Mouse (Mus musculus): ENCODE results near the gene Gm26897. TPM values are rescaled to one million over a fixed set of nuclear protein-coding genes. Genes with fewer than 3 reads are reported as not detected.

The Gm26897 gene
- polyA plus RNA-seq, 1 experiment from 2014 or later, result not detected

- H3K4me2 ChIP-seq (replicated peaks; ENCODE audit: low read depth, low read length), result no peak overlapping the region
- H3K9ac ChIP-seq (replicated peaks; ENCODE audit: low read length), result no peak overlapping the region
- no peak for ATAC-seq (ENCODE audit: low FRiP score, low TSS enrichment)
- H3K36me3 ChIP-seq (ENCODE audit: insufficient read depth, low read length), result no peaks in the 10 kb centered on the region
- WGBS, result 84% methylated on average over 15 of the region's 15 CpGs
- H3K27ac ChIP-seq (ENCODE audit: low read length), result no peak overlapping the region
- H3K9me3 ChIP-seq (ENCODE audit: low read length), result no peaks in the 10 kb centered on the region
- no peak overlapping the region for H3K4me3 ChIP-seq (ENCODE audit: low read length)
- H3K27me3 ChIP-seq (ENCODE audit: insufficient read depth, low read length), result peaks cover 9% of the 10 kb centered on the region; the same call in 1 of the 2 replicates
- H3K4me1 ChIP-seq (ENCODE audit: insufficient read depth, low read length), result peaks cover 28% of the 10 kb centered on the region
Observed at GRCm38 (mm10) chr5:111765671-111766290, 32.1 kb downstream of the Gm26897 start.

- H3K27me3 ChIP-seq (ENCODE audit: insufficient read depth, low read length), result peaks cover 9% of the 10 kb centered on the region; the same call in 1 of the 2 replicates
- H3K27ac ChIP-seq (ENCODE audit: low read length), result no peak overlapping the region
- H3K36me3 ChIP-seq (ENCODE audit: insufficient read depth, low read length), result no peaks in the 10 kb centered on the region
- WGBS, result 79% methylated on average over 4 of the region's 4 CpGs
- H3K9me3 ChIP-seq (ENCODE audit: low read length), result no peaks in the 10 kb centered on the region
- H3K4me3 ChIP-seq (ENCODE audit: low read length), result no peak overlapping the region
- H3K4me1 ChIP-seq (ENCODE audit: insufficient read depth, low read length), result peaks cover 21% of the 10 kb centered on the region
- ATAC-seq (ENCODE audit: low FRiP score, low TSS enrichment), result no peak
- no peak overlapping the region for H3K9ac ChIP-seq (replicated peaks; ENCODE audit: low read length)
- H3K4me2 ChIP-seq (replicated peaks; ENCODE audit: low read depth, low read length), result no peak overlapping the region
Observed at GRCm38 (mm10) chr5:111766696-111767095, 33.0 kb downstream of the Gm26897 start.

- no peaks in the 10 kb centered on the region for H3K27me3 ChIP-seq (ENCODE audit: insufficient read depth, low read length)
- H3K9me3 ChIP-seq (ENCODE audit: low read length), result no peaks in the 10 kb centered on the region
- no peaks in the 10 kb centered on the region for H3K36me3 ChIP-seq (ENCODE audit: insufficient read depth, low read length)
- peak overlapping the region; percentile 58 for H3K27ac ChIP-seq (ENCODE audit: low read length)
- peak; percentile 94 for ATAC-seq (ENCODE audit: low FRiP score, low TSS enrichment)
- H3K9ac ChIP-seq (replicated peaks; ENCODE audit: low read length), result 0 out of 2 replicates have a peak overlapping the region, but pooled peaks have one; percentile 14
- H3K4me2 ChIP-seq (replicated peaks; ENCODE audit: low read depth, low read length), result peak overlapping the region; percentile 34
- H3K4me1 ChIP-seq (ENCODE audit: insufficient read depth, low read length), result peaks cover 30% of the 10 kb centered on the region
- H3K4me3 ChIP-seq (ENCODE audit: low read length), result no peak overlapping the region
- WGBS, result 2% methylated on average over 15 of the region's 15 CpGs
Observed at GRCm38 (mm10) chr5:111770266-111770665, 36.5 kb downstream of the Gm26897 start.

GRCm38 (mm10) chr5:111772127-111772526 is 38.4 kb downstream of the Gm26897 start:
- Histone ChIP-seq H3K4me2 (replicated peaks; ENCODE audit: low read depth, low read length) (no peak overlapping the region), H3K9ac (replicated peaks; ENCODE audit: low read length) (no peak overlapping the region), H3K36me3 (ENCODE audit: insufficient read depth, low read length) (no peaks in the 10 kb centered on the region), H3K4me1 (ENCODE audit: insufficient read depth, low read length) (peaks cover 30% of the 10 kb centered on the region), H3K9me3 (ENCODE audit: low read length) (no peaks in the 10 kb centered on the region), H3K4me3 (ENCODE audit: low read length) (no peak overlapping the region), H3K27me3 (ENCODE audit: insufficient read depth, low read length) (no peaks in the 10 kb centered on the region), H3K27ac (ENCODE audit: low read length) (peak overlapping the region; percentile 76; the same call in 1 of the 2 replicates)
- no peak for ATAC-seq (ENCODE audit: low FRiP score, low TSS enrichment)
- 8% methylated on average over 8 of the region's 8 CpGs for WGBS

- no peaks in the 10 kb centered on the region for H3K9me3 ChIP-seq (ENCODE audit: low read length)
- H3K4me3 ChIP-seq (ENCODE audit: low read length), result no peak overlapping the region
- H3K27ac ChIP-seq (ENCODE audit: low read length), result peak overlapping the region; percentile 76
- no peaks in the 10 kb centered on the region for H3K27me3 ChIP-seq (ENCODE audit: insufficient read depth, low read length)
- no peaks in the 10 kb centered on the region for H3K36me3 ChIP-seq (ENCODE audit: insufficient read depth, low read length)
- H3K4me2 ChIP-seq (replicated peaks; ENCODE audit: low read depth, low read length), result no peak overlapping the region
- ATAC-seq (ENCODE audit: low FRiP score, low TSS enrichment), result 0 out of 2 replicates have a peak, but pooled peaks have one; percentile 24
- H3K9ac ChIP-seq (replicated peaks; ENCODE audit: low read length), result 0 out of 2 replicates have a peak overlapping the region, but pooled peaks have one; percentile 25
- H3K4me1 ChIP-seq (ENCODE audit: insufficient read depth, low read length), result peaks cover 30% of the 10 kb centered on the region
- WGBS, result 24% methylated on average over 13 of the region's 13 CpGs
Observed at GRCm38 (mm10) chr5:111772591-111773406, 39.1 kb downstream of the Gm26897 start.

- no peak overlapping the region for H3K9ac ChIP-seq (replicated peaks; ENCODE audit: low read length)
- no peaks in the 10 kb centered on the region for H3K36me3 ChIP-seq (ENCODE audit: insufficient read depth, low read length)
- ATAC-seq (ENCODE audit: low FRiP score, low TSS enrichment), result no peak
- H3K27ac ChIP-seq (ENCODE audit: low read length), result peak overlapping the region; percentile 76
- WGBS, result 67% methylated on average over 5 of the region's 5 CpGs
- H3K4me1 ChIP-seq (ENCODE audit: insufficient read depth, low read length), result peaks cover 30% of the 10 kb centered on the region
- H3K27me3 ChIP-seq (ENCODE audit: insufficient read depth, low read length), result no peaks in the 10 kb centered on the region
- no peaks in the 10 kb centered on the region for H3K9me3 ChIP-seq (ENCODE audit: low read length)
- no peak overlapping the region for H3K4me3 ChIP-seq (ENCODE audit: low read length)
- no peak overlapping the region for H3K4me2 ChIP-seq (replicated peaks; ENCODE audit: low read depth, low read length)
Observed at GRCm38 (mm10) chr5:111773407-111773733, 39.6 kb downstream of the Gm26897 start.

- Histone ChIP-seq H3K27ac (ENCODE audit: low read length) (no peak overlapping the region), H3K9me3 (ENCODE audit: low read length) (no peaks in the 10 kb centered on the region), H3K4me2 (replicated peaks; ENCODE audit: low read depth, low read length) (no peak overlapping the region), H3K4me1 (ENCODE audit: insufficient read depth, low read length) (peaks cover 17% of the 10 kb centered on the region), H3K36me3 (ENCODE audit: insufficient read depth, low read length) (no peaks in the 10 kb centered on the region), H3K4me3 (ENCODE audit: low read length) (no peak overlapping the region), H3K27me3 (ENCODE audit: insufficient read depth, low read length) (no peaks in the 10 kb centered on the region), H3K9ac (replicated peaks; ENCODE audit: low read length) (no peak overlapping the region)
- ATAC-seq (ENCODE audit: low FRiP score, low TSS enrichment), result no peak
- WGBS, result 76% methylated on average over 6 of the region's 6 CpGs
Observed at GRCm38 (mm10) chr5:111776246-111776645, 42.5 kb downstream of the Gm26897 start.

- H3K9me3 ChIP-seq (ENCODE audit: low read length), result no peaks in the 10 kb centered on the region
- 63% methylated on average over 5 of the region's 5 CpGs for WGBS
- ATAC-seq (ENCODE audit: low FRiP score, low TSS enrichment), result no peak
Observed at GRCm38 (mm10) chr5:111778093-111778492, 44.4 kb downstream of the Gm26897 start.

GRCm38 (mm10) chr5:111779776-111780485 is 46.2 kb downstream of the Gm26897 start:
- WGBS, result 84% methylated on average over 10 of the region's 10 CpGs
- ATAC-seq (ENCODE audit: low FRiP score, low TSS enrichment), result no peak
- Histone ChIP-seq H3K27ac (ENCODE audit: low read length) (no peak overlapping the region), H3K4me1 (ENCODE audit: insufficient read depth, low read length) (no peaks in the 10 kb centered on the region), H3K4me3 (ENCODE audit: low read length) (no peak overlapping the region), H3K36me3 (ENCODE audit: insufficient read depth, low read length) (no peaks in the 10 kb centered on the region), H3K9me3 (ENCODE audit: low read length) (no peaks in the 10 kb centered on the region), H3K9ac (replicated peaks; ENCODE audit: low read length) (no peak overlapping the region), H3K4me2 (replicated peaks; ENCODE audit: low read depth, low read length) (no peak overlapping the region), H3K27me3 (ENCODE audit: insufficient read depth, low read length) (no peaks in the 10 kb centered on the region)

More at GRCm38 (mm10) chr5:111778093-111778492, 44.4 kb downstream of the Gm26897 start:
- no peak overlapping the region for H3K9ac ChIP-seq (replicated peaks; ENCODE audit: low read length)
- no peak overlapping the region for H3K4me3 ChIP-seq (ENCODE audit: low read length)
- peaks cover 3% of the 10 kb centered on the region for H3K4me1 ChIP-seq (ENCODE audit: insufficient read depth, low read length)
- H3K27ac ChIP-seq (ENCODE audit: low read length), result no peak overlapping the region
- H3K27me3 ChIP-seq (ENCODE audit: insufficient read depth, low read length), result no peaks in the 10 kb centered on the region
- H3K4me2 ChIP-seq (replicated peaks; ENCODE audit: low read depth, low read length), result no peak overlapping the region
- H3K36me3 ChIP-seq (ENCODE audit: insufficient read depth, low read length), result no peaks in the 10 kb centered on the region

All from kidney, embryonic 16.5 days (tissue).